Mouse (Mus musculus): ENCODE measurements around the gene Zfp763.

The Zfp763 gene

DNA sequence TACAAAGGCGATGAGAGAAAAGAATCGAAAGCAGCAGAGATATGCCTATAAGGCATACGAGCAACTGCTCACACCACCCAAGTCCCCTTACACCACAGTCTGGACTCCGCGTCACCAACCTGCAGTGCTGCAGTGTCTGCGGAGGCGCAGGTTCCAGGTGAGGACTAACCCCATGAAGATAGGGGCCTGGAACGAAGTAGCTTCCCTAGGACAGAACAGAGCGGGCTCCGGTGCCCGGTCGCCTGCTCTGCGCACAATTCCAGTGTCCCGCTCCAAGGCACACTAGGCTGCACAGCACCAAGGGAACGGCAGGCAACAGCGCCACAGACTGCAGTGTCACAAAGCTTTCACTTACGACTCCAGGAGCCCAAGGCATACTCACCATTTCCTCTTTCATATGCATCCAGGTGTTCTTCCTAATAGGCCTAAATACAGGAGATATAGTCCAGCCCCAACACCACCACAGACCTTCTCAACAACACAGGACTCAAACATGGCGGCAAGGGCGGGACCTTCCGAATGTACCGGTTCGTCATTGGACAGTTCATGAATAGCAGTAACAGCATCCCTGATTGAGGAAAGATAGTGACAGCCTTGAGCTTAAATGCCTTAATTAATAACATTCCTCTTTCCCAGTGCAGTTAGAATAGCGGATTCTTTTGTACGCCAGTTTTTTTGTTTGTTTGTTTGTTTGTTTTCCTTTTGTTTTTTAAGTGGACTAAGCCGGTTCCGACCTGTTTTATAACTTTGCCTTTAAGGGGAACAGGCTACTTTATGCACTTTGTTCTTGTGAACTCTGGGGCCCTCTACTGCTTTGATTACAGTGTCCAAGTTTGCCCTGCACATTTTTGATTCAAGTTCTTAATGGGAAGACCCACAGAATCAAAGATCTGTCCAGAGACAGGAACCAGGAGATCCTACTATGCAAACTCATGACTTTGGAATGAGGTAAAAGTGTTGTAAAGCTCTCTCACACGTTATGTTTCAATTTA is at the start of gene Zfp763:
Gene Zfp763, minus strand, starts transcription at position 503 of the 992 bp plus-strand sequence.
- peak; percentile 47; the same call in 1 of the 2 replicates for TF ChIP-seq GATA4 (IDR thresholded peaks at IDR 0.05; ENCODE audit: insufficient replicate concordance, low read length)

DNA sequence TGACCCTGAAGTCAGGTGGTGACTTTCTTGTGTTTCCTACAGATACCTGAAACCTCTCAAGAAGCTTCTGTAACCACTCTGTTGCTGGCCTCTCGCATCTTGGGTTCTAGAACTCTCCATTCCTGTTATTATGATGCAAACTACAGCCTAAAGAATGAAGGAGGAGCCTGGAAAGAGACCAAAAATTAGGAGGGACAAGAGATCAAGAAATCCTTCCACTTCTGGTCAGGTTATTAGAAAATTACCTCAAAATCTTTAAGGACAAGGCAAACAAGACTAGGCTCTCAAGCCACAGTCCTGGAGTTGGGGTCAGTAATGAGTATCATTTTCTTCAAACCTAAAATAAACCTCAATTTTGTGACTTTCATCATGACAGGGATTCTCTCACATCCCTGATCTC is 34.8 kb upstream of the Zfp763 start, which contains the start of gene 4921501E09Rik:
Gene 4921501E09Rik, minus strand, starts transcription at position 101 of the 400 bp plus-strand sequence.
- no peak for TF ChIP-seq GATA4 (IDR thresholded peaks at IDR 0.05; ENCODE audit: insufficient replicate concordance, low read length)

DNA sequence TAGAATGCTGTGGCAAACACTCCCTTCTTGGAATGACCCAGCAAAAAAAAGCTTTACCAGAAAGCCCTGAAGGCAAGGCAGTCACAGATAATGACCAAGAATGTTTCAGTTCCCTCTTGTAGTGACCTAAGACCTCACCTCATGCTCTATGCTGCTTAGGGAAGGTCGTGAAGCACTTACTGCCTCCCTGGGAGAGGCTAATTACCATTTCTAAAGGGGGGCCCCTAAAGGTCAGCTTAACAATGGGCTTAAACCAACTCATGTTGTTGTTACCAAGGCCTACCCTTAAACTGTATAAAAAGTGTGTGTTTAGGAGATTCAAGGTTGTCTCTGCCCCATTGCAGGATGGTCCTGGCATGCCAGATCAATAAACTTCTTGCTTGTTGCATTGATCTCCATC is 29.8 kb upstream of the Zfp763 start:
- no peak for TF ChIP-seq GATA4 (IDR thresholded peaks at IDR 0.05; ENCODE audit: insufficient replicate concordance, low read length)

DNA sequence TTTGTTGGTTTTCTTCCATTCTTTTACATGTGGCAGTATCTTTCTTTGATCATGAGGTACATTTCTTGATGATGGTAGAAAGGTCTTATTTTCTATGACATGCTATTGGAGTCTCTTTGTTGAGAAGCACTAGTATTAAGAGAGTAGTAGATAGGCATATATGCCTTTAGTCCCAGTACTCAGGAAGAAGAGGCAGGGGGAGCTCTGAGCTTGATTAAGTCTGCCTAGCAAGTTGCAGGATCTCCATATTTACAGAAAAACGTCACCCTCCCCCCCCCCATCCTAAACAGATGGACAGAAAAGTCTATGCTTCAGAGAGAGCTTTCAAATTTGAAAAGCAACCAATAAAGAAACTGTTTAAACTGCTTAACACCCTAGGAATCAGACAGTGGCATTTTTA is 25.6 kb upstream of the Zfp763 start:
- TF ChIP-seq GATA4 (IDR thresholded peaks at IDR 0.05; ENCODE audit: insufficient replicate concordance, low read length), result no peak

DNA sequence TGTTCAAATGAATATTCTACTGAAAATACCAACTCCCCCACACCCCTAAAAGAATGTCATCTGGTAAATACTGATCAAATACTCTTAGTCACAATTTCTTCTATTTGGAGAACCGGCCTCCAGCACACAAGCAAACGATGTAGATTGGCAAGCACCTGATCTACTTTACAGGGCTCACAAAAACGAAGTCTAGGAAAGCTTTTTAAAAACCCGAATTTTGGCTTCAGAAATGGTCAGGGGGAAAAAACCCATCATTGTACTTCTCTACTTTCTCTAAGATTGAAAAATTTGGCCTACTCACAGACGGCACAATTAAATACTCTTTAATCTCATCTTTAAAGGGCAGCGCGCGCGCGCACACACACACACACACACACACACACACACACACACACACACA is 826 bp downstream of the Zfp763 start:
- no peak for TF ChIP-seq GATA4 (IDR thresholded peaks at IDR 0.05; ENCODE audit: insufficient replicate concordance, low read length)

DNA sequence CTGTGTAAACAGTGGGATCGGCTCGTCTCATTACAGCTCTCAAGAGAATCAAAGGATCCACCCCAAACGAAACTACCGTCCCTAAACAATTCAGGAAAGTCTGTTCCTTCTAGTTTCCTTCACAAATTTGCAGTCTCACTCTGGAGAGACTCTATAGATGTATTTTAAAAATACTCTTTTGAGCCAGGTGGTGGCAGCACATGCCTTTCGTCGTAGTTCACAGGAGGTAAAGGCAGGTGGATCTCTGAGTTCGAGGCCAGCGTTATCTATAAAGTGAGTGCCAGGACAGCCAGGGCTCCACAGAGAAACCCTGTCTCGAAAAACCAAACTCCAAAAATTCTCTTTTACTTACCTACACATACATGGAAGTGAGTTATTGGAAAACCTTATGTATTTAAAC is 24.9 kb downstream of the Zfp763 start:
- TF ChIP-seq GATA4 (IDR thresholded peaks at IDR 0.05; ENCODE audit: insufficient replicate concordance, low read length), result no peak

DNA sequence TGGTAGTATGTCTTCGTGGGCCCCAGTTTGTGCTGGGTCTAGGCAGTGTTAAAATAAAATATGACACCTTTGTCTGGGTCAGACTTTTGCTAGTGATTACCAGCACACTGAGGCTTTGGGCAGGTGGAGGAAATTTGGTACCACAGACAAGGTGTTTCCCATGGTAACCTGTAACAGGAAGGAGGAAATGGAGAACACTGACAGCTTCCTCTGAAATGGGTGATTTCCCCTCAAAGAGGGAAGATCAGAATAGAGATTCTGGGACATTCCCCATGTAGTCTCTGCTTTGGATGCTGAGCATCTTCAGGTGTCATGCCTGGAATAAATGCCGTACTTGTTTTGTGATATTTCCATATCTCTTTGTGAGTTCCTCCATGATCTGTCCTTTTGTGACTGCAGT is 34.7 kb downstream of the Zfp763 start:
- no peak for TF ChIP-seq GATA4 (IDR thresholded peaks at IDR 0.05; ENCODE audit: insufficient replicate concordance, low read length)

DNA sequence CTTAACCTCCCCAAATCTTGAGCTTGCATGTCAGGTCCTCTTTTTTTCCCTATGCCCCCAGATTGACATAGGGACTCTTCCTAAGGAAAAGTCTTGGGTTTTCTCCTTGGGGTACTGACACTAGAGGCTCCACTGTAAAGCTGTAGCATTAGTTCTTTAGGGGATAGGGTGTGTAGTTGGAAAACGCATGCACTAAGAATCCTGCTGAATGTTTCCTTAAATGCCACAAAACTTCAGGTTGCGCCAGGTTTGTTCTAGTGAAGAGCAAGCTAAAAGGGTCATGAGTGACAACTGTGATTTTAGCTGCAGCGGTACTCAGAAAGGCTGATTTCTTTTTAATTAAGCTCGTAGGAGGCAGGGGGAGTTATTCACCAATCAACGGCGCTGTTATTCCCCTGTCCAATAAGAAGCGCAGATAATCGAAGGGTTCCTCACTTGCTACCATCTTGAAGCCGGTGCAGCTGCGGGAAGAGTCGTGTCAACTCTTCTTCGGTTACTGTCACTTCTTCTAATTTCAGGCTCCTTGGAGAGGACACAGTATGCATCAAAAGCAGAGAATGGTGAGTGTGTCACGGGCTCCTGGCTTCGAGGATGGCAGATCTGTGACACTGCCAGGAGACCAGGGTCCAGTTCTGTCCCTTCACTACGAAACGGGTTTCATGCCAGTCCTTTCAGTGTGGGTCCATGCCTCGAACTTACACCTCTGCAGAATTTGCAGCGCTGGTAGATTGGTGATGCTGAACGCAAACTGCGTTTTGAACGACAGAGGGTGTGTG is 40.3 kb downstream of the Zfp763 start, which contains the start of gene Zfp952:
Gene Zfp952, plus strand, starts transcription at position 431 of the 776 bp plus-strand sequence.
- no peak for TF ChIP-seq GATA4 (IDR thresholded peaks at IDR 0.05; ENCODE audit: insufficient replicate concordance, low read length)

DNA sequence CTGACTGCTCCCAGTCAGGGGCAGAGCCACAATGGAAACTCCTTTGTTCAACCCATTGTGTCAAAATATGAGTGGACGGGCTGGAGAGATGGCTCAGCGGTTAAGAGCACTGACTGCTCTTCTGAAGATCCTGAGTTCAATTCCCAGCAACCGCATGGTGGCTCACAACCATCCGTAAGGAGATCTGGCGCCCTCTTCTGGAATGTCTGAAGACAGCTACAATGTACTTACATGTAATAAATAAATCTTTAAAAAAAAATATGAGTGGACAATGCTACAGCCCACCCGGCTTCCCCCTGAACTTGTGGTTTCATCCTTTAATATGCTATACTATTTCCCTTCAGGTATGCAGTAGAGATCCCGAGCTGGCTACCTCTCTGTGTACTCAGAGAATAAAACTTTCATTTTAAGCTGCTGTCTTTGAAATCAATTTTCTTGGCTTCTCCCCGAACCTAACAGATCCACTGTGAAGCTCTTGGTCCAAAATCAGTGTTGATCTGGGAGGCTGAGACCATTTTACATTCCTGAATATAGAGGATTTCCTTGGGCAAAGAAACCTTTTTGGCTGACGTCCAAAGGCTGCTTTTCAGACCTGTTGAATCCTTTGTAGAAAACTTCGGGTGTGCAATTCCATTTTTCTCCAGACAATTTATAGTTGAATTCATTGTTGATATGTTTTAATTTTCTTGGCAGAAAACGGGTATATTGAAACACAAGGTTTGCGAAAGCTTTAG is 41.1 kb downstream of the Zfp763 start:
- TF ChIP-seq GATA4 (IDR thresholded peaks at IDR 0.05; ENCODE audit: insufficient replicate concordance, low read length), result no peak

DNA sequence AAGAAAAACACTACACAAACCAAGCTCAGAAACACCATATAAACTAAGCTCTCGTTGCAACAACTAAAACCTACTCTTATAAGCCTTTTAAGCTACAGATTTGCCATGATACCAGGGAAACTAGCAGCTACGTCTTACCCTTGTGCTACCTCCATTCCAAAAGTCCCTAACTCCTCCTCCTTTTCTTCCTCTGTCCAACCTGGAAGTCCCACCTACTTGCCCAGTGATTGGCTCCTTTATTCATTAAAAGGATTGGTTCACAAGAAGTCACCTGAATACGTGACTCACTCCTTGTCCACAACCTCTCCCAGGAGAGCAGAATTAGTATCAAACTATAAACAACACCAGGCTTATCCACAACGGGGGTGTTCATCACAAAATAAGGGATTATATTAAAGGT is 46.9 kb downstream of the Zfp763 start:
- TF ChIP-seq GATA4 (IDR thresholded peaks at IDR 0.05; ENCODE audit: insufficient replicate concordance, low read length), result no peak

DNA sequence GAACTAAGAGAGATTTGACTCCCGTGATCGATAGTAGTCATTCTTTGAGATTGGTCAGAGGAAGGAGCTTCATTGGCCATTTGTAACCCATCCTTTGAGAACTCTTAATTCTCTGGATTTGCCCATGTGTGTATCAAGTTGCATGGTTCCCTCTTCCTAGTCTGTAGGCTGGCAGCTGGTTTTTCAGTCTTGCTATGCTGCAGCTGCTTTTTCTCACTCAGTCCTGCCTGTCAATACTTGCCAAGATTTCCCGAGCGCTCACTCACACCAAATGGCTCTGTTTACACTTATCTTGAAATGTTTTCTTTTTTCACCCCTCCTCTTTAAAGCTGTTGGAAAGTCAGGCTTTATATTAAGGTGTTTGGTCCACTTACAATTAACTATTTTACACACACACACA is 51.8 kb downstream of the Zfp763 start:
- TF ChIP-seq GATA4 (IDR thresholded peaks at IDR 0.05; ENCODE audit: insufficient replicate concordance, low read length), result no peak
